Mouse (Mus musculus): ENCODE measurements around the gene Ccdc40.
"Not testable (repeated sequence)": the region's sequence is repeated elsewhere in the genome, so short reads cannot be mapped to it uniquely, and the experiment has no call there.

Ccdc40 gene

GRCm38 (mm10) chr11:119237007-119237406 is 8.6 kb downstream of the Ccdc40 start:
- DNase-seq (ENCODE audit: low spot score) = no peak

GRCm38 (mm10) chr11:119237568-119238304 is 9.4 kb downstream of the Ccdc40 start:
- DNase-seq (ENCODE audit: low spot score) = no peak

- DNase-seq (ENCODE audit: low spot score) = no peak
These were observed 9.9 kb downstream of the Ccdc40 start for GRCm38 (mm10) chr11:119238305-119238721.

- no peak for DNase-seq (ENCODE audit: low spot score)
These were observed 11.1 kb downstream of the Ccdc40 start for GRCm38 (mm10) chr11:119239480-119239879.

GRCm38 (mm10) chr11:119245543-119245942 is 17.2 kb downstream of the Ccdc40 start:
- not testable (repeated sequence) for DNase-seq (ENCODE audit: low spot score)

GRCm38 (mm10) chr11:119249011-119249410 is 20.6 kb downstream of the Ccdc40 start:
- no peak for DNase-seq (ENCODE audit: low spot score)

GRCm38 (mm10) chr11:119250998-119251397 is 22.6 kb downstream of the Ccdc40 start:
- DNase-seq (ENCODE audit: low spot score) = no peak

- no peak for DNase-seq (ENCODE audit: low spot score)
These were observed 24.6 kb downstream of the Ccdc40 start for GRCm38 (mm10) chr11:119252854-119253541.

GRCm38 (mm10) chr11:119256557-119256956 is 28.2 kb downstream of the Ccdc40 start:
- DNase-seq (ENCODE audit: low spot score) = not testable (repeated sequence)

- DNase-seq (ENCODE audit: low spot score) = no peak
These were observed 29.8 kb downstream of the Ccdc40 start for GRCm38 (mm10) chr11:119258216-119258571.

GRCm38 (mm10) chr11:119258572-119259322 is 30.4 kb downstream of the Ccdc40 start:
- no peak for DNase-seq (ENCODE audit: low spot score)

GRCm38 (mm10) chr11:119259977-119260376 is 31.6 kb downstream of the Ccdc40 start:
- DNase-seq (ENCODE audit: low spot score) = no peak

GRCm38 (mm10) chr11:119264413-119264812 is 36.0 kb downstream of the Ccdc40 start:
- DNase-seq (ENCODE audit: low spot score) = no peak

GRCm38 (mm10) chr11:119265811-119266210 is 37.4 kb downstream of the Ccdc40 start:
- no peak for DNase-seq (ENCODE audit: low spot score)

- DNase-seq (ENCODE audit: low spot score) = no peak
These were observed 38.9 kb downstream of the Ccdc40 start for GRCm38 (mm10) chr11:119267241-119267674.

- DNase-seq (ENCODE audit: low spot score) = peak; percentile 91
These were observed 39.6 kb downstream of the Ccdc40 start, which contains the start of gene Gaa for GRCm38 (mm10) chr11:119267768-119268556. Gaa (plus strand) TSS chr11:119267887.

GRCm38 (mm10) chr11:119268557-119269195 is 40.3 kb downstream of the Ccdc40 start:
- no peak for DNase-seq (ENCODE audit: low spot score)

- DNase-seq (ENCODE audit: low spot score) = not testable (repeated sequence)
These were observed 44.1 kb downstream of the Ccdc40 start for GRCm38 (mm10) chr11:119272492-119272891.

- DNase-seq (ENCODE audit: low spot score) = no peak
These were observed 45.0 kb downstream of the Ccdc40 start for GRCm38 (mm10) chr11:119273186-119273930.

- no peak for DNase-seq (ENCODE audit: low spot score)
These were observed 52.7 kb downstream of the Ccdc40 start for GRCm38 (mm10) chr11:119281030-119281429.

Data from urinary bladder, postnatal 10 days (tissue).